Mouse (Mus musculus): ENCODE data around the gene Aff1.
A peak's percentile ranks its signal among the peaks of the same experiment; 100 is the strongest.

Aff1 gene

DNA sequence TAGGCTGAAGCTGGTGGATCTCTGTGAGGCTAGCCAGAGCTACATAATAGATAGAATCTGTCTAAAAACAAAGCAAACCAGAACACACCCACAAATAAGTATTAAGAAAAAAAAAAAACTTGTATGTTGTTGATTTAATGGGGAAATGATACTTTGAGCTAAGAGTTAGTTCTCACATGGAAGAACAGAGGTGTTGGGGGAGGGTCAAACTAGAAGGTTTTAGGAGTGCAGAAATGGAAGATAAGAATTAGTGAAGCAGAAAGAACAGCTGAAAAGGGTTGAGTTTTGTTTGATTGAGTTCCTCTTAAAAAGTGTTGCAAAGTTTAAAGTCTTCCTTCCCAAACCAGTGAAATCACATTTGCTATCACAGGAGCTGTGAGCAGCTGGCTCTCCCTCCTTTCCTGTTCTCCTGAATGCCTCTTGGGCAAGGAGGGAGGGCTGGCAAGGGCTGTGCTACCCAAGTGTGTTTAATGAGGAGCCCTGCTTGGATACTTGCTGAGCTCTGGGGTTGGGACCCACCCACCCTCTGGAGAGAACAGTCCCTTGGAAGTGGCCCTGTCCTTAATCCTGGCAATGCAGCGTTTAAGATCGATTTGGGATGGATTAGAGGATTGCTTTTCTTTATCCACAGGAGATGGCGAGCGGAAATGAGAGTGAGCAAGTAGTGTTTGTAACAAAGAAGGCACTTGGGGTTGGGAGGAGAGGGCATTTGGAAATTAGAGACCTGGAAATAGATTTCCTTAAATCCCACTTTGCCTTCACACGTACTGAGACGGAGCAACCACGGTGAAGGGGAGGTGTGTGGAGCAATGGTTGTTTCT lies 57.5 kb downstream of the Aff1 start:
- DNase-seq (ENCODE audit: low read depth): no peak

DNA sequence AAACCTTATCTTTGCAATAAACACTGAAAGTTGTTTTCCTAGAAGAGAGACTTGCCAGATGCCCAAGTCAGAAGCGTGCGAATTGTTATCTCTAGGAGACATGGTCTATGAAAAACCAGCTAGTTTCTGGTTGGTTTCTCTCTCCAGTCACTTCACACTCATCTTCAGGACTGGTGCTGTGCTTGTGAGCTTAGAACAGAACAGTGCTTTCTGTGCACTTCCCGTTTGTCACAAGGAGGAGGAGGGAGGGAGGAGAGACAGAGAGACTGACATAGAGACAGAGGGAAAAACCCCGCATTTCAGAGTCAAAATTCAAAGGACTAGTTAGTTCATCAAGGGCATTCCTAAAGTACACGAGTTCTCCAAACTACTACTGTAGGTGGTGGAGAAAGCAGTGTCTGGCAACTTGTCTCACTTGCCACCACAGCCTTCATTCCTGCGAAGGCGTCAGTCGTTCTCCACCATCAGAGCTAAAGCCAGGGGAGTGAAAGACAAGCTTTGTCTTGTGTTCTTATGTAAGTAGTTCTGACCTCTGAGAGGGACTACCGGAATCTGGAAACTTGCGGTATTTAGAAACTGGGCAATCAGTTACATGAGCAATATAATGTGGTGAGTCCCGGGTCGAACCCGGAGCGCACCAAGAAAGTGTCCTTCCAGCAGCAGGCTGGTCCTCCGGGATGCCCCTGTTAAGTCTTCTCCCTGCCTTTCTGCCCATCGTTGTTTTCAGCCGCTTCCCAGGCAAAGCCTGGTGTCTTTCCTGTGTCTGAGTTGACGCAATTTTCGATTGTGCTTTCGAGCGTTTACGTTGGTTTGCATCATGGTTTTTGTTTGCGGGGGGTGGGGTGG lies 60.7 kb downstream of the Aff1 start:
- DNase-seq (ENCODE audit: low read depth): peak; percentile 82

DNA sequence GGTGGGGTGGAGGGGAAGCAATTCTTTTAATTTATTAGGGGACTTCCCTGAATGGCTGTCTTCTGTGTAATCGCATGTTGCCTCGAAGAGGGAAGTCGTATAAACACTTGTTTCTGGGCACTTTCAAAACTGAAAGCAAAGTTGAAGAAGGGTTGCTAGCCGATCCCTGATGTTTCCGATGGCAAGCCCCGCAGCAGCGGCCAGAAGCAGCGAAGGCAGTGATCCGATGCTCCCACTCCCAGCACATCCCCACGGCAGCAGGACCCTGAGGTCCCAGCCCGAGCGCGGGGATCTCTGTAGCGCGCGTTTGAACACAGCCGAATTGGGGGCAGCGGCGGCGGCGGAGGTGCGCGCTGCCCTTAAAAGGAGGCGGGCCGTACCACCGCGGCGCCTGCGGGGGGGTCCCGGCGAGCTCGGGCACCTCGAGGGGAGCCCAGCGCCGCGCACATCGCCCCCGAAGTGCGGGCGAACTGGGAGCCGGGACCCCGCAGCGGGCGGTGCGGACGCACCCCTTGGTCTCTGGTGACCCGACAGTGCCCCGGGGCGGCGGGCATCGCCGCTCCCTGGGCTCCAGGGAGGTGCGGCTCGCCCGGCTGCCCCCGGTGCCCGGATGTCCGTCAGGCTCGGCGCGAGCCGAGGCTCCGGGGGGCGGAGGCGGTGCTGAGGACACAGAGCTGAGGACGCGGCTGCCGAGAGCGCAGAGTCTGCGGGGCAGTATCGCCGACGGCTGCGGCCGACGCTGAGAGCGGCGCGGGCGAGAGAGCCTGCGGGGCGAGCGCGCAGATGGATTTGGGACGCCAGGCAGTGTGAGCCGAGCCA lies 61.5 kb downstream of the Aff1 start:
- peak; percentile 87 for DNase-seq (ENCODE audit: low read depth)

DNA sequence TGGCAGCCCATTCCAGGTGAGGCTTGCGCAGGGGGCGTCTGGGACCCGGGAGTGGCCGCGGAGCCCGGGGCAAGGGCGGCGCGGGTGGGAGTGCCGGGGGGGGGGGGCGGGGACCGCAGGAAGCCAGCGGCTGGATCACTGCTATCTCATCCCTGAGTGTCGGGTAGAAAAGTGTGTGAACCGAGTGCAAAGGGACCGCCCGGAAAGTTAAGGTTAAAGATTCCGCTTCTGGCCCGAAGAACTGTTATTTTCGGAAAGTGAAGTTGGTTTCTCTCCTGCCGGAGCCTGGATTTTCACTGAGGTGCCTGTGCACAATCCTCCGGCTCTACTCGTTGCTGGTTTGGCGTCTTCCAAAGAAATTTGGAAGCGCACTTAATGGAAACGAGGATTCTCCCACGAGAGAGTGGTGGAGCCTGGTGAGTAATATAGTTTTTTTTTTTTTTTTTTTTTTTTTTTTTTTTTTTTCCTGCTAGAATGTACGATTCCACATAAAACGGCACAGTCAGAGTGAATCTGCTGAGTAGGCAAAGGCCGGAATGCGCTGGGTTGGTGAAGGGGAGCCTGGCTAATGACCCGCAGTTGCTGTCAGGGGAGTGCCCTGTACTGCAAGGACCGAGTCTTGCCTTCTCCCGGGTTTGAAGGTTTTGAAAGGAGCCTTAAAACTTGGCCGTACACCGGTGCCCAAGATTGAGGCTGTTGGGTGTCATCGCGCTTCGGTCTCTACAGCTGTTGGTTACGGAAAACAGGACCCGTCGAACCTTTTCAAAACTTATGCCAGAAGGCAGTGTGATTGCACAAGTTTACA lies 62.4 kb downstream of the Aff1 start:
- peak; percentile 70 for DNase-seq (ENCODE audit: low read depth)

DNA sequence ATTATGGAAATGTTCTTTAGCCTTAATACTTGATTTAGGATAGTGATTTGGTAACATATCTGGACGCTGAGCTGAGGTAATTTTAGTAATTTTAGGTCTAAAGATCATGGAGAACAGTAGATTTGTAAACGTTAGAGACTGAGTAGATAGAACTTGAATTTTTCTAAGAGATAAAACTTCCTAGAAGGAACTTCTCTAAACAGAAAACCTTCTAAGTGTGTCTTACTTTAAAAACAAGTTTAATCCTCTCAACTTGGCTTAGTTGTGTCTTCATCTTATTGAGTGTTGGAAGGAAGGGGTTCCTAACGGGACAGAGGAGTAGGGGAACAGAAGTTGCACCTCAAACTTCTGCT lies 62.9 kb downstream of the Aff1 start:
- no peak for DNase-seq (ENCODE audit: low read depth)

DNA sequence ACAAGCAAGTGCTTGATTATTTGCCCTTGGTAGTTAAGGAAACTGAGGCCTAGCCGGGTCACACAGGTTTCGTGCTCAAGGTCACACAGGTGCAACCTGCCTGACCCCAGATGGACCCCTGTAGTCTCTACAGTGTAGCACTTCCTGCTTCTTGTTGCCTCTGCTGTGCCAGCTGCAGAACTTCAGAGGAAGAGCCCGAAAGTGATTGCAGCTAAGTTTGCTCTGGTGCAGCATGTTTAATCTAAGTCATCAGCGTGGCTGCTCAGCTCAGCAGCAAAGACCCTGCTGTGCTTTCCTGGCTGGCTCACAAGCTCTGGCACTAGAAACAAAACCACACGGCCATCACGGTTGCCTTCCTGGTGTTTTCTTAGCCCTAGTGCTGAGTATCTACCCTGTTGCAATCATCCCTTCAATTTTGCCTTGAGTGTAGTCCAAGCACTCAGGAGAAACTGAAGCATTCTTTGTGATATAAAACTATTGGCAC lies 64.1 kb downstream of the Aff1 start:
- peak; percentile 59 for DNase-seq (ENCODE audit: low read depth)

DNA sequence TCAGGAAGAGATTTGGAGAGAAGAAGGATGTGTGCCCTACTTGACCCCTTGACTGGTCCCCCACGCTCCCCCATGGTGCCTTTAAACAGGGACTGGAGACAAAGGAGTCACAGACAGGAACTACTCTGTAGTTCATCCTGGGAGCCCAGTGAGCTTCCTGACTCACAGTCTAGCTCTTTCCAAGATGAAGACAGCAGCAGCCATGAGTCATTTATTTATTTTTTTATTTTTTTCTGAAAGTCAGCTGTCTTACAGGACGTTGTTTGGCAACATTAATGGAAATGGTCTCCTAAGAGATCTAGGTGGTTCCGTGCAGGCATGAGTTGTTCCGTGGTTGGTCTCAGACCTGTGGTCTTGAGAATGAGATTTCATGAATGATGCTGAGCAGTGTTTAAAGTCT lies 66.3 kb downstream of the Aff1 start:
- peak; percentile 79 for DNase-seq (ENCODE audit: low read depth)

DNA sequence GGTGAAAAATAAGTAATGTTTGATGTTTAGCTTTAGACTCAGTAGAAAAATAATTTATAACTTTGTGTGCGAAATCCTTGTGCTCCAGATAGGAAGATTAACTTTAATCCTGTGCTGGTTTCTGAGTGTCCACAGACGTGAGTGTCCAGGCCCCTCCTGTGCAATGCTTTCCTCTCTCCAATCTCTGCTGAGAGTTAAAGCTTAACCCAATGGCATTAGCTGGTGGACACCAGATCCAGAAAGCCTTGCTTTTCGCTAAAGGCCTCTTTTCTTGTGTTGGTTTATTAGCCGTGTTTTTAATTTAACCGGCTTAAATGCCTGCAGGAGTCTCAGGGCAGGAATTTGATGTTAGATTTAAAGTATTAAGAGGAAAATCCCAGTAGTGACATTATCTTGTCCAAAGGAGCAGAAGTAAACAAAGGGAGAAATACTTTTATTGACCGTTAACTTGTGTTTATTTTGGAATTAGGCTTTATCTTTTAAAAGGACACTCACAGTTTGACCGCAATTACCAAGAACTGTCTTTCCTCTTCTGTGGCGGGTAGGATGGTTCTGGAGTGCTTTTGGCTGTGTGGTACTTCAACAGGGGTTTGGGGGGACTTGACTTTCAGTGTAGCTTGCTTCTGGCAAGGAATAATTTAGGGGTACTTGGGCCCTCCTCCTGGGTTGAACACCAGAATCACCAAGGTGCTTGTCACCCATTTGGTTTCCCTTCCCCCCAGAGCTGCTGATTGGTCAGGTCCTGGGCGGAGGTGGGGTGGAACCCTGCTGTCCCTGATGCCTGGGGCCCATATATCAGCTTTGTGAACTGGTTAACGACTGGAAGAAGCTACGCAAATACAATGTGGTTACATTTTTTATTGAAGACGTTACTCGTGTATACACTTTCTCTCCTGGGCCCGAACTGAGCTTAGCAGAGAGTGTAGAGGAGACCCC lies 67.6 kb downstream of the Aff1 start:
- peak; percentile 72 for DNase-seq (ENCODE audit: low read depth)

DNA sequence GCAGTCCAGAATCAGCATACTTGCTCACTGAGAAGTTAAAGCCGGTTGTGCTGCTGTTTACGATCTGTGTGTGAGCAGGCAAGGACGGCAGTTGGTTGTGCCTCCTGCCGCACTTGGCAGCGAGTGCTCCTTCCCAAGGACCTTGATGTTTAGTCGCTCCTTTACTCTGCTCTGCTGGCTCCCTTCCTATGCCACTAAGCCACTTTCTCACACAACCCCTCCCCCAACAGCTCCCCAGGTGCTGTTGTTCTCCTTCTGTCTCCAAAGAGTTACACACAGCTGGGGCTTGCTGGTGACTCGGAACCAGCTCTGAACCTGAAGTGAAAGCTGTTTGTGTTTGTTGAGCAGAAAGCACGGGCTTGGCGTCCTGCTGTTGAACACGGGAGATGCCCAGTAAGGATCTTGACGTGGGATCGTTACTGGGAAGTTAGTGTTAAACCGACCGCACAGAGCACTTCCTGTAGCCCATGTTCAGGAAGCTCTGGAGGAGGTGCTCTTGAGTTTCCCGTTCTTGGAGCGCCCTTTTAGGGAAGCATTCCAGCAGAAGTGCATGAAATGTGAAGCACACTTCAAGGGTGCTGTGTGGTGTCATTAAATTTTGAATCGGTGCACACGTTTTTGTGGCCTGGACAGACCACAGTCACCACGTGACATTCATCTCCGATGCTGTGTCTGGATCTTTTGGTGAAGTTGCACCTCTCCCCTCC lies 68.4 kb downstream of the Aff1 start:
- peak; percentile 81 for DNase-seq (ENCODE audit: low read depth)

DNA sequence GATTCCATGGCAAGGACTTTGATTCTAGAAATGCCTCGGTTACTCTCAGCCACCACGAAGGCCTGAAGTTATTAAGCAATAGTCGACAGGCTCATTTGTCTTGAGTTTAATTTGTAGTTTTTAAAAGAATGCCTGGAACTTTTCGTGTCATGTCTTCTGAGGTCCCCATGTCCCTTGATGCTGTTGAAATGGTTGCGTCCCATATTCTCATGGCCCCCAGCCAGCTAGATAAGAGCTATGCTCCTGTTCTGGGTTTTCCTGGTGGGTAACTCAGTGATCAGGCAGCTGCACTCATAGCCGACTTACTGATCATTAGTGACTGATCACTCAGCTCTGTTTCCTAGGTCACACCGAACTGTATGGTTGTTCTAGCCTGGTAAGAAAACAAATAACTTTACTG lies 69.6 kb downstream of the Aff1 start:
- DNase-seq (ENCODE audit: low read depth): no peak

DNA sequence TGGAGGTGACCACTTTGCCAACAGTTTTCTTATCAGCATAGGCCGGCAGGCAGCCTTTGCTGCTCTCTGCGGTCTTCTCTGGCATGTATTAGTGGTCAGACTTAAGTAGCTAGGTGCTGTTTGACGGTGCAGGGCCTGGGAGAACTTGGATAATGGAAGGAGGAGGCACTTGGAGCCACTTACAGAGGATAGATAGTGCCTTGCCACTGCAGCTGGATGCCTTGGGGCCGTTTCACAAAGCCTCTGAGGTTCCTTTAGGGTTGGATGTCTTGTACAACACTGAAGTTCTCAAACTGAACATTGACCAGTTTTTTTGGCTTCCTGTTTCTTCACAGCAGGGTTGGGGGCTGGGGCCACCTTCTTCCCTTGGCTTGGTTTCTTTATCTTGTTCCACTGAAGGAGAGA lies 70.7 kb downstream of the Aff1 start:
- peak; percentile 91 for DNase-seq (ENCODE audit: low read depth)

DNA sequence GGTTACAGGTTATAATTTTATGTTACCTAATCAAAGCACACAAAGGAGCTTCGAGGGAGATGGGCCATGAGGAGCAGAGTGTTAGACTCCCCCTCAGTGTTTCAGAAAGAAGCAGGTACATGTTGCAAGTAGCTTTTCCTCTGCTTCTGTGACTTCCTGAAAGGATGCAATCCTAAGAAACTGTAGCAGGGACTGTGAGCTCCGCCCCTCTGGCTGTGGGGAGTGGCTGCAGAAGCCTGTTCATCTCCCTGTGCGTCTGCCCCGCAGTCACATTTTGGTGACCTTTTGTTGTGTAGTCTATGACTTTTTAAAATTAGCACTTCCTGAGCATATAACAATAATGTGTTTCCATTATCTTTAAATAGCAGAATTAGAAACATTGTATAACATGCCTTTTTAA lies 73.2 kb downstream of the Aff1 start:
- no peak for DNase-seq (ENCODE audit: low read depth)

DNA sequence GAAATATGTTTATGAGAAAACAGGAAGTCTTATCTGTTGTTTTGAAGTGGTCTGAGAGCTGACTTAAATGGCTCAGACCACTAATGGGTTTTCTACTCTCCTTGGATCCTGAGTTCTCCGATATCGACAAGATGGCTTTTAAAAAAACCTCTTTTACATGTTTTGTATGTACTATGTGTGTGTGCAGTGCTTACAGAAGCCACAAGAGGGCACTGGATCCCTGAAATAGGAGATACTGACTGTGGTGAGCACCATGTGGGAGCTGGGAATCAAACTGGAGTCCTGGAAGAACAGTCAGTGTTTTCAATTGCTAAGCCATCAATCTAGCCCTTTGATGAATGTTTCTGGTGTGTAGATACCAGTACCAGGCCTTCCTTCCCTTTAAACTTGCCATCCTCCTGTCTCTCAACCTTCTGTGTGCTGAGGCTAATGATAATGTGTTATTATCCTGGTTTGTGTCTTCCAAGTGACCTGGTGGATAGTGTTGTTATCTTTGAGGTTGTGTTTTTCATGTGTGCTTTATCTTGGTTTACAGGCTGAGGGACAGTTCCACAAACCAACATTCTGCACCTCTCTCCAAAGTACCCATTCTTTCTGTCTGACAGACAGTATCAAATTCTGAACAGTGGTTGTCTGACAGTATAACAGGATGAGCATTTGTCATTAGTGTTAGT lies 73.7 kb downstream of the Aff1 start:
- no peak for DNase-seq (ENCODE audit: low read depth)

DNA sequence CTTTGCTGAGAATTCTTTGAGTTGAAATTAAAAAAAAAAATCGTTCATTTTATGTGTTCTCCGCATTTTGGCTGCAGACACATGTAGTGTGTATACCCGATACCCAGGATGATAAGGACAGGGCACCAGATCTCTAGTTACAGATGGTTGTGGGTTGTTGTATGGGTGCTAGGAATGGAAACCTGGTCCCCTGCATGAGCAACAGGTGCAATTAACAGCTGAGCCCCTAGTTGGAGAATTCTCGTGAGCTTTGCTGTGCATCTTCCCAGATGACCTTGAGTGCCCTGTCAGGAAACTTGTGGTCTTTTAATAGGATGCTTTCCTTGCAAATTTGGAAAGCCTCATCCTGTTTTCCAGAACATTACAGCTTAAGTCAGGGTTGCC lies 74.2 kb downstream of the Aff1 start:
- DNase-seq (ENCODE audit: low read depth): no peak

DNA sequence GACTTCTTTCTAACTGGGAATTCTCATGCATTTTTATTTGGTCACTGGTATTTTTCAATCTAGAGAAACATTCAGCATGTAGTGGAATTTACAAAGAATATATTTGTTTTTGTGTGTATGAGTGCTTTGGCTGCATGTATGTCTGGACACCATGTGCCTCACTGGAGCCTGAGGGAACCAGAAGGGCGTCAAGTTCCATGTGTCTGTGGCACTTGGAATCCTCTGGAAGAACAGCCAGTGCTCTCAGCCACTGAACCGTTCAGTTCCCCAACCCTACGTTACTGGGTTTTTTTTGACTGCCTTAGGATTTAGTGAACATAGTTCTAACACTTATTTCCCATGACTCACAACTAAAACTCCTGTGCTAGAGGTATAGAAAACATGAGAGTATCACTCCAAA lies 76.8 kb downstream of the Aff1 start:
- no peak for DNase-seq (ENCODE audit: low read depth)

DNA sequence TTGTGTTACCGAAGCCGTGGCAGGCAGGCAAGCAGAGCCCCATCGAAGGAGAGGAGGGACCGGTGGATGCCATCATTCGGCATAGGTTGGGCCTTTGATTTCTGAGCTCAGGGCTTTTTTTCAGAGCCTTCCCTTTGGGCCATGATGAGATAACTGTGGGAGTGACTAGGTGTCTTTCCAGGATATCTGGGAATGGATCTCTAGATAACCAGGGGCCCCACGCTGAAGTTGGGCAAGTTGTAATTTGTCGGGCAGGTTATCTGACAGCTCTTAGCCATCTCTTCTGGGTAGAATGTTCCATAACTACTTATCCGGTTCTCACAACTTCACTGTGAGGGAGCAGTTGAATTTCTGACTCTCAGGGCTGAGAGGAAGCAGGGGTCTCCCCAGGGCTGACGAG lies 77.5 kb downstream of the Aff1 start:
- DNase-seq (ENCODE audit: low read depth): no peak

DNA sequence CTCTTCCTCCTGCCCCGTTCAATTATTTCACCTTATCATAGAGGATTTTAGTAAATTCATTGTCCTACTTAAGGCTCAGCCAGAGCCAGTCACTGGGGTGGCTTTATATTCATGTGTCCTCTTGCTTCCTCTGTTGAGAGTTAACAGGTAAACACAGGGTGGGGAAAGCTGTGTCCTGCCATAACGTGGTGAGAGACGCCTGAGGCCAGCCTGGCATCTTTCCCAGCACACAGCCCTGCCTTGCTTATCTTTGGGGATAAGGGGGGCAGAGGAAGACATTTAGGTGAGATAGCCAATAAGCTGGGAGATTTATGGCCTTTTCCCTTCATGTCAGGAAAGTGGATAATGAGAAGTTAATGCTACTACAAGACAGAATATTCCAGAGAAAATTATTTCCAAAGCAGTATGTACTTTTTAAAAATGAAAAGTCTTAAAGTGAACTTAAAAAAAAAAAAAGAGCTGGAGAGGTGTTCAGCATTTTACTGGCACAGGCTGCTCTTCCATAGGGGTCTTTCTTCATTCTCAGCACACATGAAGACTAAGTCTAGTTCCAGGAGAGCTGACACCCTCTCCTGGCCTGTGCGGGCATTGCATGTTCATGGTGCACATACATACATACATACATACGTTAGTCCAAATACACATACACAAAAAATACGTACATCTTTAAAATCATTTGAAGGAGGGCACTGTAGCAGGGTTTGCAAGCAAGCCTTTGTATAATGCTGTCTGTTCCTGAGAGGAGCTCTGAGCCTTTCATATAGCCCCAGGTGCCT lies 78.5 kb downstream of the Aff1 start:
- no peak for DNase-seq (ENCODE audit: low read depth)

DNA sequence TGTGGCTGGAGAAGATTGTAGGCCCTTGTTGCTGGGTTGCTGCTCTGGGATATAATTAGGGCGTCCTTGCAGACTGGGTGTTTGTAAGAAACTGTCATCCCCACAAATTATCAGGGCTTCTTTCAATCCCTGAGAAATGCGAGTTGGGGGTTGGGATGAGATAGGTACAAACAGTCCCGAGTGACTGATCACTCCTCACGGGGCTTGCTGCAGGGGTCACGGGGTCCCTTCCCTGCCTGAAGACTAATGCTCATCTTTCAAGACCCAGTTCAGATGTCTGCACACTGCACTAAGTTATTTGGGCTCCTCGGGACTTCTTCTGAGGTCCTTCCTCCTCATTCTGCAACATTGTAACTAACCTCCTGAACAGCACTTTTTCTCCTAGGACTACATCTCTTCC lies 79.2 kb downstream of the Aff1 start:
- DNase-seq (ENCODE audit: low read depth): no peak

DNA sequence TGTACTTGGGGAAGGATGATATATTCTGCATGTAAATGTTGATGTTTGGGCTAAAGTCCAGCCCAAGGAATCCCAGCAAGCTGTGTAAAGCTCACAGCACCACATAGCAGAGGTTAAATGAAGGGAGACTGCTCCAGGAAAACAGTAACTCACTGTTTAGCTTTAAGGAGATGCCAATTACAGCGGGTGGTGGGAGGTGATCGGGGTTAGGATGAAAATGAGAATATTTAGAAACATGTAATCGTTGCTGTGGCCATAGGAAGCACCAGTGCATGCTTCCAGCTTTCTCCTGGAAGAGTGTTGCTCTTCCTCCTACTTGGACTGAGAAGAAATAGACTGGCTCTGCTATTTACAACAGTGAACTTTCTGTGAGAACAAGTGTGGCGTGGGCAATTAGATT lies 80.1 kb downstream of the Aff1 start:
- DNase-seq (ENCODE audit: low read depth): no peak

Data from 416B (cell line).